Mouse (Mus musculus) CH12.LX (cell line): ENCODE measurements at regions not wholly inside any gene's neighbourhood (a gene's known extent, or its start where the extent isn't known, plus 50 kb on each side); places are given as distances from the start of the nearest gene placed in this dataset.

Experiments
- CHD2 ChIP-seq: IDR thresholded peaks from 2 replicates; pipeline ENCODE4 v1.6.1; 2011; ENCODE audit warnings: low read length, improper control_type of control experiment
- CTCF ChIP-seq, 2 experiments: IDR thresholded peaks in 1 of 2; conservative IDR thresholded peaks in 1 of 2; 2 replicates each; pipeline ENCODE4 v1.5.1; 2011 to 2012; ENCODE audit warnings: low read depth in 2 of 2, low read length in 2 of 2, improper control_type of control experiment in 1 of 2, inconsistent platforms in 1 of 2, mild to moderate bottlenecking in 1 of 2, moderate library complexity in 1 of 2
- E2F4 ChIP-seq: IDR thresholded peaks from 2 replicates; pipeline ENCODE4 v1.6.1; 2011; ENCODE audit warnings: low read depth, low read length, improper control_type of control experiment; ENCODE audit not compliant: insufficient replicate concordance
- EP300 ChIP-seq: IDR thresholded peaks from 2 replicates; pipeline ENCODE4 v1.6.1; 2011; ENCODE audit warnings: low read length, improper control_type of control experiment
- ETS1 ChIP-seq: conservative IDR thresholded peaks from 2 replicates; pipeline ENCODE4 v1.6.1; 2012; ENCODE audit warnings: low read depth, mild to moderate bottlenecking, inconsistent platforms, low read length, improper control_type of control experiment, moderate library complexity
- MEF2A ChIP-seq: IDR thresholded peaks from 2 replicates; pipeline ENCODE4 v1.6.1; 2014; ENCODE audit warnings: low read depth, mild to moderate bottlenecking, inconsistent platforms, low read length, improper control_type of control experiment, borderline replicate concordance
- MXI1 ChIP-seq: IDR thresholded peaks from 2 replicates; pipeline ENCODE4 v1.6.1; 2011; ENCODE audit warnings: mild to moderate bottlenecking, low read depth, low read length, improper control_type of control experiment
- MYC ChIP-seq: IDR thresholded peaks from 2 replicates; pipeline ENCODE4 v1.6.1; 2011; ENCODE audit warnings: low read depth, mild to moderate bottlenecking, improper control_type of control experiment, low read length
- POLR2A ChIP-seq: IDR thresholded peaks from 2 replicates; pipeline ENCODE4 v1.6.1; 2011; ENCODE audit warnings: low read depth, mild to moderate bottlenecking, improper control_type of control experiment, low read length
- POLR2AphosphoS2 ChIP-seq: IDR thresholded peaks from 2 replicates; pipeline ENCODE4 v1.6.1; 2011; ENCODE audit warnings: low read depth, low read length, improper control_type of control experiment
- RAD21 ChIP-seq: IDR thresholded peaks from 2 replicates; pipeline ENCODE4 v1.6.1; 2011; ENCODE audit warnings: low read depth, mild to moderate bottlenecking, low read length, improper control_type of control experiment, moderate library complexity

GRCm38 (mm10) chr16:30761201-30761710 is 161.7 kb downstream of the Fam43a start:
- TF ChIP-seq ETS1 (no peak), RAD21 (no peak), CHD2 (no peak), EP300 (no peak), POLR2A (no peak), POLR2AphosphoS2 (no peak), CTCF (conservative IDR thresholded peaks at IDR 0.05 in 1 of 2, IDR thresholded peaks at IDR 0.05 in 1 of 2; ENCODE audit: low read depth in 2 of 2, low read length in 2 of 2) (no peak), MEF2A (no peak), MYC (no peak), MXI1 (no peak), E2F4 (no peak)
